Mouse (Mus musculus): ENCODE data around the gene Abhd16b. TPM values are rescaled to one million over a fixed set of nuclear protein-coding genes. Genes with fewer than 3 reads are reported as not detected.
A peak's percentile ranks its signal among the peaks of the same experiment; 100 is the strongest.

Gene Abhd16b
- polyA plus RNA-seq, 1 experiment from 2014 or later: 0.11 TPM

DNA sequence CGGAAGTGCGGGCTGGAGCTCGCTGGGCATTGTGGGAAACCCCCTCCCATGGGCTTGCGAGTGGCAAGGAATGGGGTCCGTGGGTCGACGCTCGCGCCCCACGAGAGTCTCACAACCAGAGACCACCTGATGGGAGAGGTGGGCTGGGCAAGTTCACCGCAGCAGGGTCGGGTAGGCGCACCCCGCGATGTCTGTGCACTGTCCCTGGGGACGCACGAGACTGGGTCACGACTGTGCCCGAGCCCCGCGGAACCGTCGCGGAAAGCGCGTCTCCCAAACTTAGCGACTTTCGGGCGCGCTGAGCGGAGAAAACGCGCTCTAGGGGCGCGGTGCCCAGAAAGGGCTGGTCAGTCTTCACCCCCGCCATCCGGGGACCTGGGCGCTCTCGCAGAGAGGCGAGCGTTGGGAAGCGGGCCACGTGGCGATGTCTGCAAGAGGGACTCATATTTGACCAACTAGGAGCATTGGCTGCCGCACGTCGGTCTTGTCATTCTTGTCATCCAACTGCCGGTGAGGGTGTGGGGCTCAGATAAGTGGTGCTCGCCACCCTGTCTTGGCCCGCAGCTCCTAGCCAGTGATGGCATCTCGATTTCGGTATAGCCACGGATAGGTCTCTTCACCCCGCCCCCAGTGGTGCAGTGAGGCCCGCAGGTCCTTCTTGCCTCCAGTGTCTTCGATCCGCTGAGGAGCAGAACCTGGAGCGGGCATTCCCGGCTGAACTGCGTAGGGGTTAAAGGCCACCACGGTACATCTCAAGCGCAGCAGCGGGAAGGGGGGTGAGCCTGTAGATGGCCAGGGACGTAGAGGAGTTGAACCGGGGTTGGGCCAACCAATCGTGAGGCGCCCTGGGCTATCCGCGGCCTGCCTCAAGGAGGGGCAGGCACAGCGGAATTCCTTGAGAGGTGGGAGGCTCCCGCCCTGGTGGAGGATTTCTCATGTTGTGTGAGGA is 33.1 kb upstream of the Abhd16b start:
- no peaks in the 10 kb centered on the region for H3K9me3 ChIP-seq (replicated peaks; ENCODE audit: control insufficient read depth, low read length)
- H3K36me3 ChIP-seq (replicated peaks; ENCODE audit: control insufficient read depth, insufficient read depth, low read depth, low read length): no peaks in the 10 kb centered on the region
- no peaks in the 10 kb centered on the region; the same call in 1 of the 2 replicates for H3K27me3 ChIP-seq (ENCODE audit: control insufficient read depth, insufficient read depth, low read length)
- DNase-seq (ENCODE audit: low spot score) (peak; percentile 59), ATAC-seq (replicated peaks; ENCODE audit: insufficient number of reproducible peaks, low FRiP score, low TSS enrichment, low read depth) (peak; percentile 66)
- no peak overlapping the region for H3K27ac ChIP-seq (replicated peaks; ENCODE audit: low read depth, low read length)
- peaks cover 2% of the 10 kb centered on the region; the same call in 1 of the 2 replicates for H3K4me1 ChIP-seq (ENCODE audit: control insufficient read depth, insufficient read depth, low read length)
- H3K9ac ChIP-seq (replicated peaks; ENCODE audit: low read length): peak overlapping the region; percentile 78
- peak overlapping the region; percentile 91 for H3K4me3 ChIP-seq (ENCODE audit: low read depth, low read length)
- WGBS: under 1% methylated on average over 71 of the region's 71 CpGs
- peak overlapping the region; percentile 99 for H3K4me2 ChIP-seq (ENCODE audit: low read depth, low read length)

DNA sequence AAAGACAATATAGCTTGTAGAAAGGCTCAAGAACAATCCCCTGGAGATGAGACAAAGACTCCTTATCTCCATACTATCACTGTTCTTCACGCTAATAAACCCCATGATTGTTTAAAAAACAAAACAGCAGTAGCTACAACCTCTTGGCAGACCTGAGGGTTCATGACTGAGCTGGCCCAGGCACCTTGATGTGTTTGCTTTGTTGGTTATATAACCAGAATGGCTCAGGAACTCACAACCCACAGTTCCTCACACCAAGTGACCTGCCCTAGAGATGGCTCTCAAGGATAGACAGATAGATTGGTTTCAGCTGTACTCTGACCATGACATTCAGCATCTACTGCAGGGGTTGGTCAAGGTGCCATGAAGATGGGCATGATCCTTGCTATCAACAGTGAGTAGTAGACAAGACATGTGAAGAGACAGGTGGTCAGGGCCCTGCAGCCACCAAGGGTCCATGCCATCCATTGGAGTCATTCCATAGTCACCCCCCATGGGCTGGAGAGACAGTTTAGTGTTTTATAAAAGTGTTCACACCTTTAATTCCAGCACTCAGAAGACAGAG is 31.4 kb upstream of the Abhd16b start:
- no peak overlapping the region for H3K4me3 ChIP-seq (ENCODE audit: low read depth, low read length)
- H3K27me3 ChIP-seq (ENCODE audit: control insufficient read depth, insufficient read depth, low read length): no peaks in the 10 kb centered on the region; the same call in 1 of the 2 replicates
- no peaks in the 10 kb centered on the region for H3K9me3 ChIP-seq (replicated peaks; ENCODE audit: control insufficient read depth, low read length)
- no peak overlapping the region for H3K9ac ChIP-seq (replicated peaks; ENCODE audit: low read length)
- no peak for ATAC-seq (replicated peaks; ENCODE audit: insufficient number of reproducible peaks, low FRiP score, low TSS enrichment, low read depth)
- no peaks in the 10 kb centered on the region for H3K36me3 ChIP-seq (replicated peaks; ENCODE audit: control insufficient read depth, insufficient read depth, low read depth, low read length)
- WGBS: 96% methylated on average over 1 of the region's 1 CpGs
- DNase-seq (ENCODE audit: low spot score): no peak
- H3K4me2 ChIP-seq (ENCODE audit: low read depth, low read length): no peak overlapping the region
- H3K4me1 ChIP-seq (ENCODE audit: control insufficient read depth, insufficient read depth, low read length): peaks cover 2% of the 10 kb centered on the region; the same call in 1 of the 2 replicates
- no peak overlapping the region for H3K27ac ChIP-seq (replicated peaks; ENCODE audit: low read depth, low read length)

DNA sequence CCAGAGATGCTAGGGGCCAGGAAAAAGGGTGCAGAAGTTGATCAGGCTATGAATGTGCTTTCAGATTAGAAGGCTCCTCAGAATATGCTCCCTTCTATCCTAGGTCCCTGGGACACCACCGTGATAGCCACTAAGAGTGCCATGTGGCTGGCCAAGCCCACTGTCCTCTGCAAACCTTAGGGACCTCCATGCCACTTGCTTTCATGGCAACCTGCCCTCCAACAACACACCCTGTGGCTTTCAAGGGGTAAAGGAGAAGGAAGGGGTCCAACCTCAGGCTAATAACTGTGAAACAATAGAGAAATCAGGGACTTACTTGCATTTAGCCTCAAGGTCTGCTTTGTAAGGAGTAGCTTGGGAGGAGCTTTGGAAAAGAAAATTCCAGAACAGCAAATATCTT is 30.4 kb upstream of the Abhd16b start:
- no peak overlapping the region for H3K4me2 ChIP-seq (ENCODE audit: low read depth, low read length)
- DNase-seq (ENCODE audit: low spot score) (no peak), ATAC-seq (replicated peaks; ENCODE audit: insufficient number of reproducible peaks, low FRiP score, low TSS enrichment, low read depth) (no peak)
- peaks cover 2% of the 10 kb centered on the region; the same call in 1 of the 2 replicates for H3K4me1 ChIP-seq (ENCODE audit: control insufficient read depth, insufficient read depth, low read length)
- no peaks in the 10 kb centered on the region for H3K9me3 ChIP-seq (replicated peaks; ENCODE audit: control insufficient read depth, low read length)
- H3K27me3 ChIP-seq (ENCODE audit: control insufficient read depth, insufficient read depth, low read length): no peaks in the 10 kb centered on the region; the same call in 1 of the 2 replicates
- H3K27ac ChIP-seq (replicated peaks; ENCODE audit: low read depth, low read length): no peak overlapping the region
- WGBS: 85% methylated on average over 1 of the region's 1 CpGs
- H3K36me3 ChIP-seq (replicated peaks; ENCODE audit: control insufficient read depth, insufficient read depth, low read depth, low read length): no peaks in the 10 kb centered on the region
- H3K4me3 ChIP-seq (ENCODE audit: low read depth, low read length): no peak overlapping the region
- no peak overlapping the region for H3K9ac ChIP-seq (replicated peaks; ENCODE audit: low read length)

DNA sequence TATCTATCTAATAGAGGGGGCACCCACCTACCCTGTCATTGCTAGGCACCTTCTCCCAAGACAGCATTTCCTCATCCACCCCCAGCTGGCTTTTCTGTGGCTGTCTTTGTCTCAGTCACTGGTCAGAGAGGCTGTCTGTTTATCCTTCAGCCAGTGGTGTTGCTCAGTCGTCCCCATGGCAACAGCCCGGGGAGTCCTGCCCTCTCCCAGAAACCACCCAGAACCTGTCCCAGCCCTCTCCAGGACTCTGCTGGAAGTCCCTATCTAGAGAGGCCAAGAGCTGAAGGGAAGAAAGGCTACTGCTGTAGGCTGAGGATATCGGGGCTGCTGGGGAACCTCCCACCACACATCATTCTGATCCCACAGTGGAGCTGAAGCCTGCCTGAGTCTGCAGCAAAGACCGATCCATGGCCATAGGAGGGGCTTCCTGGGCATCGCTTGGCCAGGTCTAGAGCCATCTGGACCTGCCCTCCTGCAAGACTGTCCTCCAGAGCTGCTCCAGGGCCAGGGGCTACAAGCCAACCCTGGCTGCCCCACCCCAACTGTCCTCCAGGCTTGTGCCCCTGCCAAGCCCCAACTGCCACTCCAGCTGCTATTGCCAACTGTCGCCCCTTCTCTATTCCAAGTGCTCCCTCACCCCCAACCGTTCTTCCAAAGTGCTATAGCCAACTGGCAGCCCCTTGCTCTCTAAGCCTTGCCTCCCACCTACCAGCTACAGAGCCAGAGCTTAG is 29.8 kb upstream of the Abhd16b start:
- peak; percentile 39 for DNase-seq (ENCODE audit: low spot score)
- WGBS: 47% methylated on average over 7 of the region's 7 CpGs
- Histone ChIP-seq H3K9ac (replicated peaks; ENCODE audit: low read length) (no peak overlapping the region), H3K4me2 (ENCODE audit: low read depth, low read length) (no peak overlapping the region), H3K4me3 (ENCODE audit: low read depth, low read length) (no peak overlapping the region), H3K27ac (replicated peaks; ENCODE audit: low read depth, low read length) (no peak overlapping the region), H3K4me1 (ENCODE audit: control insufficient read depth, insufficient read depth, low read length) (peaks cover 2% of the 10 kb centered on the region; the same call in 1 of the 2 replicates), H3K36me3 (replicated peaks; ENCODE audit: control insufficient read depth, insufficient read depth, low read depth, low read length) (no peaks in the 10 kb centered on the region), H3K27me3 (ENCODE audit: control insufficient read depth, insufficient read depth, low read length) (no peaks in the 10 kb centered on the region), H3K9me3 (replicated peaks; ENCODE audit: control insufficient read depth, low read length) (no peaks in the 10 kb centered on the region)
- ATAC-seq (replicated peaks; ENCODE audit: insufficient number of reproducible peaks, low FRiP score, low TSS enrichment, low read depth): no peak

DNA sequence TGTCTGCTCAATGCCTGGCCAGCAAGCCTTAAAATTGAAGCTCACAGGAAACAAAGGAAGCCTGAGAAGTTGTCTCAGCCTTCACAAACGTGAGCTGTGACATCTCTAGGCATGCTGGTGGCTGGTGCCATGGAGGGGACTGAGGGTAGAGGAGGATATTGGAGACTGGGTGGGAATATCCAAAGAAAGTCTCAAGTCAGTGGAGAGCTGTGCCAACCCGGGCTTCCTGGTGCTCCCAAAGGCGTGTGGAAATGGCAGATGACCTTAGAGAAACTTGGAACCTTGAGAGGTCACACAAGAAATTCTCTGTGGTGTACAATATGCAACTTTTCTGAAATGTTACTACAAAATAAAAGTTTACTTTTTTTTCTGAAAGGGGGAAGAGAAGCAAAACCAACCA is 27.6 kb upstream of the Abhd16b start:
- H3K9me3 ChIP-seq (replicated peaks; ENCODE audit: control insufficient read depth, low read length): no peaks in the 10 kb centered on the region
- no peaks in the 10 kb centered on the region; the same call in 1 of the 2 replicates for H3K4me1 ChIP-seq (ENCODE audit: control insufficient read depth, insufficient read depth, low read length)
- 63% methylated on average over 3 of the region's 3 CpGs for WGBS
- no peak overlapping the region for H3K4me2 ChIP-seq (ENCODE audit: low read depth, low read length)
- no peak overlapping the region for H3K27ac ChIP-seq (replicated peaks; ENCODE audit: low read depth, low read length)
- H3K9ac ChIP-seq (replicated peaks; ENCODE audit: low read length): no peak overlapping the region
- H3K4me3 ChIP-seq (ENCODE audit: low read depth, low read length): no peak overlapping the region
- ATAC-seq (replicated peaks; ENCODE audit: insufficient number of reproducible peaks, low FRiP score, low TSS enrichment, low read depth) (no peak), DNase-seq (ENCODE audit: low spot score) (no peak)
- no peaks in the 10 kb centered on the region for H3K36me3 ChIP-seq (replicated peaks; ENCODE audit: control insufficient read depth, insufficient read depth, low read depth, low read length)
- no peaks in the 10 kb centered on the region for H3K27me3 ChIP-seq (ENCODE audit: control insufficient read depth, insufficient read depth, low read length)

DNA sequence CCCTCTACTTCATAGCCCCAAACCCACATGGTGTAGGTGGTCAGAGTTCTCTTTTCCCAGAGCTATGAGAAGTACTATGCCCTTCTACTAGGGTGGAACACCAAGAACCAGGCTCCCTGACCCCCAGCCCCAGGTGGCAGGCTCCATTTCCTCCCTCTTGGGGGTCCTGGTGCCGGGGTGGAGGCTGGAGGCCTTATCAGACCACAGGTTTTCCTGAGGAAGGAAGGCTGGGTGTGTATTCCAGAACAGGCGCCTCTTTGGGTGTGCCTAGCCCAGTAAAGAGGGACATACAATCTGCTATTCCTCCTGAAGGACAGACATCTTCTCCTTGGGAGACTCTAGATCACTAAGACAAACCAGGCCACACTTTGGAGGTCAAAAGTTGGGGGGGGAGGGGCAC is 22.7 kb upstream of the Abhd16b start:
- Histone ChIP-seq H3K27me3 (ENCODE audit: control insufficient read depth, insufficient read depth, low read length) (no peaks in the 10 kb centered on the region), H3K27ac (replicated peaks; ENCODE audit: low read depth, low read length) (no peak overlapping the region), H3K4me1 (ENCODE audit: control insufficient read depth, insufficient read depth, low read length) (no peaks in the 10 kb centered on the region), H3K4me2 (ENCODE audit: low read depth, low read length) (no peak overlapping the region), H3K36me3 (replicated peaks; ENCODE audit: control insufficient read depth, insufficient read depth, low read depth, low read length) (no peaks in the 10 kb centered on the region), H3K4me3 (ENCODE audit: low read depth, low read length) (no peak overlapping the region), H3K9me3 (replicated peaks; ENCODE audit: control insufficient read depth, low read length) (no peaks in the 10 kb centered on the region), H3K9ac (replicated peaks; ENCODE audit: low read length) (no peak overlapping the region)
- ATAC-seq (replicated peaks; ENCODE audit: insufficient number of reproducible peaks, low FRiP score, low TSS enrichment, low read depth) (no peak), DNase-seq (ENCODE audit: low spot score) (no peak)
- WGBS: 86% methylated on average over 2 of the region's 2 CpGs

DNA sequence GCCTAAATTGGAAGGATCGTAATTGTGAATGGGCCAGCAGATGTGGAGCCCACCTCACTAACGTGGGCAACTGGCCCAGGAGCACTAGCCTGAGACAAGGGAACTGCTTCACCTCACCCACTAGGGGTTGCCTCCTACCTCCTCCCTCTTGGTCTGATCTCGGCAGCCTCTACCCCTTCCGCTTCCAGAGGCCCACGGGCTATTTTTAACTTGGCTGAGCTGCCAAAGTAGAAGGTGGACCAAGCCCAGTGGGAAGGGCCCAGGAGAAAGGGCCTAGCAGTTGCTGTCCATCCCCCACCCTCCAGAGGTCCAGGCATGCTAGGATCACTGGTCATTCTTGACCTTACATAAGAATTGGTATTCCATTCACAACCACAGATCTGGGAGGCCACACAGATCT is 21.8 kb upstream of the Abhd16b start:
- H3K4me2 ChIP-seq (ENCODE audit: low read depth, low read length): no peak overlapping the region
- no peaks in the 10 kb centered on the region for H3K27me3 ChIP-seq (ENCODE audit: control insufficient read depth, insufficient read depth, low read length)
- no peak overlapping the region for H3K9ac ChIP-seq (replicated peaks; ENCODE audit: low read length)
- DNase-seq (ENCODE audit: low spot score): no peak
- no peaks in the 10 kb centered on the region for H3K4me1 ChIP-seq (ENCODE audit: control insufficient read depth, insufficient read depth, low read length)
- 64% methylated on average over 5 of the region's 5 CpGs for WGBS
- no peak overlapping the region for H3K27ac ChIP-seq (replicated peaks; ENCODE audit: low read depth, low read length)
- no peak overlapping the region for H3K4me3 ChIP-seq (ENCODE audit: low read depth, low read length)
- no peaks in the 10 kb centered on the region for H3K36me3 ChIP-seq (replicated peaks; ENCODE audit: control insufficient read depth, insufficient read depth, low read depth, low read length)
- H3K9me3 ChIP-seq (replicated peaks; ENCODE audit: control insufficient read depth, low read length): no peaks in the 10 kb centered on the region
- ATAC-seq (replicated peaks; ENCODE audit: insufficient number of reproducible peaks, low FRiP score, low TSS enrichment, low read depth): no peak

All from embryonic facial prominence, embryonic 11.5 days (tissue).